Mouse (Mus musculus): Measurements from ENCODE around the gene Cpa3. TPM values are rescaled to one million over a fixed set of nuclear protein-coding genes. Genes with fewer than 3 reads are reported as not detected.

Gene Cpa3
- 0.49 and 0.93 TPM in 2 replicates for polyA plus RNA-seq (2012; rRNA removed)

DNA sequence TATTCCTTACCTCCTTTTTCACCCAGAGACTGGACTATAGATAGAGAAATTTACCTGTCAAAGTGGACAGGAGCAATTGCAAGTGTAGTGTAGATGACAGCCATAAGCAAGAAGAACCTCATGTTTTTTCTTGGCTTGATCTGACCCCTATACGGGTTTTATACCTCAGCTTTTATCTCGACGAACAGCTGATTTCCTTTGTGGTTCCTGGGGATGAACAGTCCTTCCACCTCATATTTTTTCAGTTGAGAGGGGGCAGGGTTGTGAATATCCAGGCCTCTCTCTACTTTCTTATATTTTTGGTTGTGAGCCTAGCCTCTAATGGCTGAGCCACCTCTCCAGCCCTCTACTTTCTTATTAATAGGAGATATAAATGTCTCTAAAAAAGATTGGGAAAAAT lies at the start of gene Cpa3:
Cpa3 (minus strand) TSS at position 132 of the 400 bp plus-strand sequence.

DNA sequence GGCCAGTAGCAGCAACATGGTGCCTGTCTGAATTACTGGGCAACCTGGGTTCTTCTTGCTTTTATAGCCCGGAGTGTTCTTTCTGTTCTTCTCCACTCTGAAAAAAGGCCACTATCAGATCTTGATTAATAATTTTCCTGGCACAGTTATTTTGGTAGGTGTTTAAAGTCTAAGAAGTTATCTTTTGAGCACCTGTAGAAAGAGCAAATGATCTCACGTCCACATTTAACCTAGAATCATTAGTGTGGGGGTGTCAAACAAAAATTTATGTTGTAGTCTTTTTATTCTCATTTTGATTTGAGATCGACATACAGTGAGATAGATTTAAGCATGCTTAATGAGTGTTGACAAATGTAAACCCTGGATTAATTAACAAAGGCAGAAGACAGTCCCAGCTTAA lies 33.7 kb upstream of the Cpa3 start, which contains the start of gene Cpb1:
Cpb1 (minus strand) TSS at position 101 of the 400 bp plus-strand sequence.

Other genes with a start within 250 kb of the Cpa3 start
- gene Hps3, start 206.9 kb downstream of the Cpa3 start, polyA plus RNA-seq (2012; rRNA removed), result 10.9 and 14.4 TPM in 2 replicates
- 13.4 and 16.6 TPM in 2 replicates for gene Hltf, start 184.4 kb downstream of the Cpa3 start, polyA plus RNA-seq (2012; rRNA removed)
- 18.1 and 39.9 TPM in 2 replicates for gene Gyg, start 86.9 kb downstream of the Cpa3 start, polyA plus RNA-seq (2012; rRNA removed)
- gene Cpb1, start 33.6 kb upstream of the Cpa3 start, polyA plus RNA-seq (2012; rRNA removed), result 0.04 and 0.08 TPM in 2 replicates
- gene Agtr1b, start 125.0 kb upstream of the Cpa3 start, polyA plus RNA-seq (2012; rRNA removed), result 0.05 and 0.15 TPM in 2 replicates

Data from central nervous system, embryonic 11.5 days (tissue).